Mouse (Mus musculus) liver, embryonic 12.5 days (tissue): ENCODE measurements around the gene Ckb. TPM values are rescaled to one million over a fixed set of nuclear protein-coding genes. Genes with fewer than 3 reads are reported as not detected.

Source experiments
- ATAC-seq: fragments of 200-750 bp; cut with Nextera tagmentation; 2 replicates; pipeline ENCODE4 v1.8.0; 2017; ENCODE audit warnings: moderate number of reproducible peaks, mild to moderate bottlenecking, moderate library complexity
- H3K27ac ChIP-seq: fragments of 300-500 bp; sonication (generic); 2 replicates; pipeline ENCODE4 v1.5.1; 2016; ENCODE audit warnings: mild to moderate bottlenecking
- H3K27me3 ChIP-seq: fragments of 300-500 bp; sonication (generic); replicated peaks from 2 replicates; pipeline ENCODE4 v1.6.1; 2016; ENCODE audit warnings: mild to moderate bottlenecking, moderate library complexity
- H3K36me3 ChIP-seq: fragments of 300-500 bp; sonication (generic); 2 replicates; pipeline ENCODE4 v1.6.1; 2016; ENCODE audit warnings: mild to moderate bottlenecking, moderate library complexity
- H3K4me1 ChIP-seq: fragments of 300-500 bp; sonication (generic); 2 replicates; pipeline ENCODE4 v1.6.1; 2016
- H3K4me2 ChIP-seq: fragments of 300-500 bp; sonication (generic); 2 replicates; pipeline ENCODE4 v1.6.1; 2016; ENCODE audit warnings: mild to moderate bottlenecking, moderate library complexity
- H3K4me3 ChIP-seq: fragments of 300-500 bp; sonication (generic); 2 replicates; pipeline ENCODE4 v1.5.1; 2016; ENCODE audit warnings: mild to moderate bottlenecking, moderate library complexity
- H3K9ac ChIP-seq: fragments of 300-500 bp; sonication (generic); 2 replicates; pipeline ENCODE4 v1.6.1; 2016; ENCODE audit warnings: mild to moderate bottlenecking, moderate library complexity
- H3K9me3 ChIP-seq: fragments of 300-500 bp; sonication (generic); replicated peaks from 2 replicates; pipeline ENCODE4 v1.6.1; 2016; ENCODE audit warnings: mild to moderate bottlenecking, moderate library complexity
- WGBS: fragments of 180-500 bp; shearing (Covaris S2); methylation state at CpG from one replicate; pipeline ENCODE4 v1.1.7; 2016; ENCODE audit not compliant: insufficient replicate concordance; 5-methylcytosine and 5-hydroxymethylcytosine counted together
- polyA plus RNA-seq: library from polyadenylated mRNA; unstranded; fragments of >200 nt; fragmentation: Nextera tagmentation; extraction: Ambion mirVana; gene quantifications from 2 replicates; pipeline ENCODE4 v1.2.1, GENCODE M21; 2016

Ckb gene
- polyA plus RNA-seq, 1 experiment from 2014 or later, result 54.6 TPM

GRCm38 (mm10) chr12:111675797-111676580 lies 3.9 kb upstream of the Ckb start:
- no peak overlapping the region for H3K4me3 ChIP-seq
- no peak for ATAC-seq
- peaks cover 51% of the 10 kb centered on the region for H3K27me3 ChIP-seq
- WGBS, result 47% methylated on average over 6 of the region's 6 CpGs
- 0 out of 2 replicates have a peak overlapping the region, but pooled peaks have one; percentile 23 for H3K27ac ChIP-seq
- no peaks in the 10 kb centered on the region for H3K9me3 ChIP-seq
- H3K36me3 ChIP-seq, result peaks cover 17% of the 10 kb centered on the region
- H3K4me2 ChIP-seq, result no peak overlapping the region
- peaks cover 70% of the 10 kb centered on the region for H3K4me1 ChIP-seq
- H3K9ac ChIP-seq, result no peak overlapping the region

- peaks cover 7% of the 10 kb centered on the region for H3K36me3 ChIP-seq
- H3K9me3 ChIP-seq, result no peaks in the 10 kb centered on the region
- no peak overlapping the region for H3K9ac ChIP-seq
- H3K4me3 ChIP-seq, result no peak overlapping the region
- H3K4me1 ChIP-seq, result peaks cover 72% of the 10 kb centered on the region
- H3K27ac ChIP-seq, result no peak overlapping the region
- no peak overlapping the region for H3K4me2 ChIP-seq
- peaks cover 61% of the 10 kb centered on the region for H3K27me3 ChIP-seq
- 3% methylated on average over 2 of the region's 2 CpGs for WGBS
- ATAC-seq, result no peak
These were observed 2.8 kb upstream of the Ckb start for GRCm38 (mm10) chr12:111674850-111675486.

GRCm38 (mm10) chr12:111672581-111672980 lies 443 bp upstream of the Ckb start:
- peak overlapping the region; percentile 53 for H3K4me3 ChIP-seq
- no peaks in the 10 kb centered on the region for H3K9me3 ChIP-seq
- no peak overlapping the region for H3K9ac ChIP-seq
- peaks cover 72% of the 10 kb centered on the region for H3K4me1 ChIP-seq
- WGBS, result 10% methylated on average over 12 of the region's 12 CpGs
- H3K27me3 ChIP-seq, result peaks cover 77% of the 10 kb centered on the region
- no peak overlapping the region for H3K27ac ChIP-seq
- H3K4me2 ChIP-seq, result peak overlapping the region; percentile 74
- no peaks in the 10 kb centered on the region for H3K36me3 ChIP-seq
- no peak for ATAC-seq

DNA sequence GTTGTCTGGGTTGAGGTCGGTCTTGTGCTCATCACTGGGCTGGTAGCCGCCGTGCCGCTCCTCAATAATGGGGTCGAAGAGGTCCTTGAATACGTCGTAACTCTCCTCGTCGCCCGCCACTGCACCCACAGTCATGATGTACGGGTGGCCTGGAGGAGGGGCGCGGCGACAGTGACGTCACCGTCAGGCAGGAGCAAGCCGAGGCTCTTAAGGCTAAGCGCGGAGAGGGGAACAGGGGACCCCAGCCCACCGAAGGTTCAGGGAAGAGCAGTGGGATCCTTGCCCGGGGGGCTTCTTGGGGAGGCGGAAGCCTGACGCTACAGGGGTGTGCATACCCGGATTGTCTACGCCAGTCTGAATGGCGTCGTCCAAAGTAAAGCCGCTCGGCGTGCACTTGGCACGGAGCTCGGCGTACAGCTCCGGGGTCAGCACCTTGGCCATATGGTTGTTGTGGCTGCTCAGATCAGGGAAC lies 671 bp downstream of the Ckb start:
- no peak for ATAC-seq
- Histone ChIP-seq H3K9ac (peak overlapping the region; percentile 46), H3K4me1 (peaks cover 60% of the 10 kb centered on the region), H3K4me2 (peak overlapping the region; percentile 74), H3K4me3 (peak overlapping the region; percentile 53), H3K27me3 (peaks cover 77% of the 10 kb centered on the region), H3K36me3 (no peaks in the 10 kb centered on the region), H3K9me3 (no peaks in the 10 kb centered on the region), H3K27ac (no peak overlapping the region)
- WGBS, result under 1% methylated on average over 34 of the region's 34 CpGs

DNA sequence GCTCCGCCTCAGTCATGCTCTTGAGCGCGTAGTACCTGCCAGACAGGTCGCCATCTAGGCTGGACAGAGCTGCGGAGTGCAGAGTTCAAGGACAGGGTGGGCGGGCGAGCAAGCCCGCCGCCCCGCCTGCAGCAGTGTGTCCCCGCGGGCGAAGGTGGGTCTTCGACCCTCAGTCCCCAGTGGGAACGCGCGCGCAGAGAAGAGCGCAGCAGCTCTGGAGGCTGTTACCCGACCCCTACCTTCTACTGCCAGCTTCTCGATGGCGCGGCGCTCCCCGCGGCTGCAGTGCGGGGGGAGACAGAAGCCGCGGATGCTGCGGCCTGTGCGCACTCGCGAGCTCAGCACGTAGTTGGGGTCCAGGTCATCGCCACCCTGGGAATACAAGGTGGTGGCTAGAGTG lies 1.2 kb downstream of the Ckb start:
- no peak for ATAC-seq
- H3K4me2 ChIP-seq, result peak overlapping the region; percentile 74
- peak overlapping the region; percentile 53 for H3K4me3 ChIP-seq
- H3K36me3 ChIP-seq, result no peaks in the 10 kb centered on the region
- 1% methylated on average over 35 of the region's 35 CpGs for WGBS
- peaks cover 77% of the 10 kb centered on the region for H3K27me3 ChIP-seq
- no peaks in the 10 kb centered on the region for H3K9me3 ChIP-seq
- peak overlapping the region; percentile 46 for H3K9ac ChIP-seq
- H3K27ac ChIP-seq, result no peak overlapping the region
- H3K4me1 ChIP-seq, result peaks cover 57% of the 10 kb centered on the region

DNA sequence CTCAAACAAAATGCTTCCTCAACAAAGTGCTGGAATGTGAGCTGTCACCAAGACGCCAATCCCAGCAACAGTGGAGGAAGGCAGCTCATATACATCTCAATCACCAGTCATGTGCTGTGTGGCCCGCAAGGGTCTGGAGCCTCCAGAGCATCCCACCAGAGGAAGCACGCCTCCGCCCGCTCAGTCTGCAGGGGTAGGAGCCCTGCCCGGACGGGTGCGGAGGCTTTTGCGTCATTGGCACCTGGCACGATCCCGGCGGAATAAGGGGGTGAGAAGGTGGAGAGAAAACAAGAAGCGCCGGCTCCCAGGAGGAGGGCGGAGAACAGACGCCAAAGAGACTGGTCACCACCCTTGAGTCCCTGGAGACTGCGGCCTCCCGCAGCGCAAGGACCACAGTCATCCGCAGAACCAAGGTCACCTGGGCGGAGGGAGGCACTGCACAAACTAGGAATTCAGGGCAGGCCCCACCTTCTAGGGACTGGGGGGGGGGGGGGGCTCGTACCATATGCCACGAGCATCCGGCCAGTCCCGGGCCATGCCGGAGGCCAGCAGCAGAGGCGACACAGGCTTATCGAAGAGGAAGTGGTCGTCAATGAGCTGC lies 1.7 kb downstream of the Ckb start:
- peaks cover 53% of the 10 kb centered on the region for H3K4me1 ChIP-seq

DNA sequence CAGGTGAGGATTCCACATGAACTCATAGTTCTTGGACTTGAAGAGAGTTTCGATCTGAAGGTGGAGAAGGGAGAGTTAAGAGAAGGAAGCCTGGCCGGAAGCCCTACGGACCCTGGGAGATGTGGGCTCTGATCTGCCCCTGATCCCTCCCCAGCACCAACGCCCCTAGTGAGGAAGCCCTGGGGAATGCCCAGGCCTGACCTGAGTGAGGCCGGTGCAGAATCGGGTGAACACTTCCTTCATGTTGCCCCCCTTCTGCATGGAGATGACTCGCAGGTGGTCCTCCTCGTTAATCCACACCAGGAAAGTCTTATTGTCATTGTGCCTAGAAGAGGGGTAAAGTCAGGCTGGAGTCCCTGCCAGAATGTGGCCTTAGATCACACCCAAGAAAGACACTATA lies 2.2 kb downstream of the Ckb start:
- H3K27me3 ChIP-seq, result peaks cover 70% of the 10 kb centered on the region
- WGBS, result 50% methylated on average over 8 of the region's 8 CpGs
- H3K4me3 ChIP-seq, result no peak overlapping the region
- no peak overlapping the region for H3K27ac ChIP-seq
- ATAC-seq, result no peak
- H3K9ac ChIP-seq, result no peak overlapping the region
- H3K4me1 ChIP-seq, result peaks cover 48% of the 10 kb centered on the region
- no peak overlapping the region for H3K4me2 ChIP-seq
- H3K9me3 ChIP-seq, result no peaks in the 10 kb centered on the region
- no peaks in the 10 kb centered on the region for H3K36me3 ChIP-seq

More for the DNA sequence above, 1.7 kb downstream of the Ckb start:
- Histone ChIP-seq H3K27me3 (peaks cover 75% of the 10 kb centered on the region), H3K36me3 (no peaks in the 10 kb centered on the region), H3K9me3 (no peaks in the 10 kb centered on the region), H3K4me2 (peak overlapping the region; percentile 74), H3K27ac (no peak overlapping the region), H3K9ac (peak overlapping the region; percentile 46; the same call in 1 of the 2 replicates), H3K4me3 (peak overlapping the region; percentile 53)
- ATAC-seq, result no peak
- WGBS, result 11% methylated on average over 28 of the region's 29 CpGs

DNA sequence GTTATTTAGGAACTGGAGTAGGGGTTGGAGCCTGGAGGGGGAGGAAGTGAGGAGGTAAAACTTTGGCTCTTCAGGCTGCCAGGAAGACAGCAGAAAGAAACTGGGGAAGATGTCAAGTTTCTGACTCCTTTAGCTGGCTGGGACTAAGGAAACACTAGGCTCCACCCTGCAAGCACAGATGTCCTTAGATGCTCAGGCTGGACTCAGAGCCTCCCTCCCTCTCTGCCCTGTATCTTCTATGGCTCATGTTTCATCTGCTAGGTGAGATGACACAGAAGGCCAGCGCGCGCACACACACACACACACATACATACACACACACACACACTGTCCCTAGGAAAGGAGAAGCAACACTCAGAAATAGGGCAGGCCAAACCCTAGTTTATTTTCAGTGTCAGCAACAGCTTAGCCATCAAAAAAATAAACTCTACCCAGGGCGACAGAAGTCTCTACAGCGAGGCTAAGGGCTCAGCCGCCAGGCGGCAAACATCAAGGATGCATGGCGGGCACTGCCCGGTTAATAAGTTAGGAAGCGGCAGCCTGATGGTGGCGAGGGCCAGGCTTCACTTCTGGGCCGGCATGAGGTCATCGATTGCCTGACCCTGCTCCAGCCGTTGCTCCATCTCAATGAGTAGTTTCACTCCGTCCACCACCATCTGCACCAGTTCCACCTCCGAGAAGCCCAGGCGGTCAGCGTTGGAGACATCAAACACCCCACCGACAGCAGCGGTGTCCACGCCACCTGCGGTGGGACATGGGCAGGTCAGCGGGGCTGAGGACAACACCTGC lies 2.9 kb downstream of the Ckb start:
- Histone ChIP-seq H3K9me3 (no peaks in the 10 kb centered on the region), H3K4me1 (peaks cover 48% of the 10 kb centered on the region), H3K27ac (peak overlapping the region; percentile 57), H3K27me3 (peaks cover 64% of the 10 kb centered on the region), H3K4me3 (peak overlapping the region; percentile 25; the same call in 1 of the 2 replicates), H3K4me2 (peak overlapping the region; percentile 66), H3K36me3 (no peaks in the 10 kb centered on the region), H3K9ac (peak overlapping the region; percentile 49; the same call in 1 of the 2 replicates)
- ATAC-seq, result no peak
- 63% methylated on average over 23 of the region's 23 CpGs for WGBS

DNA sequence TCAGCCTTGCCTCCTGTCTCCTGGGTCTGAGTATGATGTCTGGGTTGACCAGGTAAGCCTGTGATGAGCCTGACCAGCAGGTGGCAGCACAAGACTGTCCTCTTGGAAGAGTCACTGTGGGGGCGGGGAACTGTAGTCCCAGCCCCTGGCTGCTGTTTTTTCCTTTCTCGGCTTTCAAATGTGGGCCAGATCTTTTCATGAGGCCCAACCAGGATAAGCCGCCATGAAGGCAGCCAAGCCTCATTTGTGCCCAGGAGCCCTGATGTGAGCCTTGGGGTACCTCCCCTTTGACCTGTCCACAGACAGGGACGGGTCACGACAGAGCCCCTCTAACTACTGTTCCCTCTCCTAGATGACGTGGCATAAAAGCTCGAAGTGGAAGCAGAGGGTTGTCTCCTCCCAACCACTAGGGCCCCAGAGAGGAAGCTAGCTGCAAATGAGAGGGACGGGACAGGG lies 3.7 kb downstream of the Ckb start:
- H3K27me3 ChIP-seq, result peaks cover 57% of the 10 kb centered on the region
- H3K9ac ChIP-seq, result peak overlapping the region; percentile 49; the same call in 1 of the 2 replicates
- 2% methylated on average over 8 of the region's 8 CpGs for WGBS
- no peaks in the 10 kb centered on the region for H3K36me3 ChIP-seq
- H3K4me1 ChIP-seq, result peaks cover 54% of the 10 kb centered on the region
- ATAC-seq, result peak; percentile 61
- H3K9me3 ChIP-seq, result no peaks in the 10 kb centered on the region
- H3K27ac ChIP-seq, result peak overlapping the region; percentile 57
- H3K4me3 ChIP-seq, result peak overlapping the region; percentile 25
- H3K4me2 ChIP-seq, result peak overlapping the region; percentile 66

GRCm38 (mm10) chr12:111667421-111667820 lies 4.7 kb downstream of the Ckb start:
- Histone ChIP-seq H3K36me3 (no peaks in the 10 kb centered on the region), H3K27me3 (peaks cover 46% of the 10 kb centered on the region), H3K27ac (no peak overlapping the region), H3K4me3 (no peak overlapping the region), H3K9ac (no peak overlapping the region), H3K4me1 (peaks cover 51% of the 10 kb centered on the region), H3K9me3 (no peaks in the 10 kb centered on the region), H3K4me2 (no peak overlapping the region)
- no peak for ATAC-seq
- WGBS, result 80% methylated on average over 5 of the region's 5 CpGs

DNA sequence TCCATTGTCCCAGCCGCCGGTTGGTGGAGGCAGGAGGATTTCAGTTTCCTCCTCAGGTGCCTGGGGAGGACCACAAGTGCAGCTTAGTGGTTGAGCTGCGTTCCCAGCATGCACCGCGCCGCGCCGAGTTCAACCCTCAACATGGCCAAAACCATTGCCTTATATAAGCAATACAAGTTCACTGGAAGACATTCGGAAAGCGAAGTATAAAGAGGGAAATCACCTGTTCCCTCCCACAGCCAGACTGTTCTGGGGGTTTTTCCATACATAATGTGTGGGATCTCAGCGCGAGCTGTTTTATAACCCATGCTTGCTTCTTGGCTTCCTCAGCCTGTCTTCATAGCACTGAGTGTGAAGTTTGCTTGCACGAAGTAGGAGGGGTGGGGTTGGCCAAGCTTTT lies 5.8 kb downstream of the Ckb start:
- H3K9ac ChIP-seq, result no peak overlapping the region
- no peak overlapping the region for H3K4me2 ChIP-seq
- no peak overlapping the region for H3K27ac ChIP-seq
- 0 out of 2 replicates have a peak, but pooled peaks cover 6% of the 10 kb centered on the region for H3K36me3 ChIP-seq
- peaks cover 40% of the 10 kb centered on the region for H3K4me1 ChIP-seq
- 69% methylated on average over 13 of the region's 13 CpGs for WGBS
- peaks cover 36% of the 10 kb centered on the region for H3K27me3 ChIP-seq
- H3K4me3 ChIP-seq, result no peak overlapping the region
- ATAC-seq, result no peak
- no peaks in the 10 kb centered on the region for H3K9me3 ChIP-seq
